Mouse (Mus musculus) heart, embryonic 12.5 days (tissue): ENCODE measurements at regions not wholly inside any gene's neighbourhood (a gene's known extent, or its start where the extent isn't known, plus 50 kb on each side); places are given as distances from the start of the nearest gene placed in this dataset.
A peak's percentile ranks its signal among the peaks of the same experiment; 100 is the strongest.

Source experiments
- ATAC-seq: fragments of 200-750 bp; cut with Nextera tagmentation; 2 replicates; pipeline ENCODE4 v1.8.0; 2017; ENCODE audit warnings: moderate TSS enrichment, moderate library complexity; ENCODE audit not compliant: insufficient number of reproducible peaks, low FRiP score
- H3K27ac ChIP-seq: fragments of 300-500 bp; sonication (generic); 2 replicates; pipeline ENCODE4 v1.5.1; 2016; ENCODE audit warnings: mild to moderate bottlenecking, moderate library complexity; ENCODE audit not compliant: poor library complexity, severe bottlenecking
- H3K27me3 ChIP-seq: fragments of 300-500 bp; sonication (generic); replicated peaks from 2 replicates; pipeline ENCODE4 v1.6.1; 2016; ENCODE audit warnings: mild to moderate bottlenecking, moderate library complexity
- H3K36me3 ChIP-seq: fragments of 300-500 bp; sonication (generic); 2 replicates; pipeline ENCODE4 v1.6.1; 2016; ENCODE audit warnings: mild to moderate bottlenecking, moderate library complexity
- H3K4me1 ChIP-seq: fragments of 300-500 bp; sonication (generic); replicated peaks from 2 replicates; pipeline ENCODE4 v1.6.1; 2016; ENCODE audit warnings: mild to moderate bottlenecking
- H3K4me2 ChIP-seq: fragments of 300-500 bp; sonication (generic); 2 replicates; pipeline ENCODE4 v1.6.1; 2016; ENCODE audit warnings: mild to moderate bottlenecking, moderate library complexity
- H3K4me3 ChIP-seq: fragments of 300-500 bp; sonication (generic); 2 replicates; pipeline ENCODE4 v1.5.1; 2016; ENCODE audit warnings: mild to moderate bottlenecking
- H3K9ac ChIP-seq: fragments of 300-500 bp; sonication (generic); 2 replicates; pipeline ENCODE4 v1.6.1; 2016; ENCODE audit warnings: mild to moderate bottlenecking, moderate library complexity
- H3K9me3 ChIP-seq: fragments of 300-500 bp; sonication (generic); replicated peaks from 2 replicates; pipeline ENCODE4 v1.6.1; 2016; ENCODE audit warnings: mild to moderate bottlenecking, moderate library complexity
- WGBS: fragments of 180-500 bp; shearing (Covaris S2); methylation state at CpG from one replicate; pipeline ENCODE4 v1.1.7; 2016; 5-methylcytosine and 5-hydroxymethylcytosine counted together

DNA sequence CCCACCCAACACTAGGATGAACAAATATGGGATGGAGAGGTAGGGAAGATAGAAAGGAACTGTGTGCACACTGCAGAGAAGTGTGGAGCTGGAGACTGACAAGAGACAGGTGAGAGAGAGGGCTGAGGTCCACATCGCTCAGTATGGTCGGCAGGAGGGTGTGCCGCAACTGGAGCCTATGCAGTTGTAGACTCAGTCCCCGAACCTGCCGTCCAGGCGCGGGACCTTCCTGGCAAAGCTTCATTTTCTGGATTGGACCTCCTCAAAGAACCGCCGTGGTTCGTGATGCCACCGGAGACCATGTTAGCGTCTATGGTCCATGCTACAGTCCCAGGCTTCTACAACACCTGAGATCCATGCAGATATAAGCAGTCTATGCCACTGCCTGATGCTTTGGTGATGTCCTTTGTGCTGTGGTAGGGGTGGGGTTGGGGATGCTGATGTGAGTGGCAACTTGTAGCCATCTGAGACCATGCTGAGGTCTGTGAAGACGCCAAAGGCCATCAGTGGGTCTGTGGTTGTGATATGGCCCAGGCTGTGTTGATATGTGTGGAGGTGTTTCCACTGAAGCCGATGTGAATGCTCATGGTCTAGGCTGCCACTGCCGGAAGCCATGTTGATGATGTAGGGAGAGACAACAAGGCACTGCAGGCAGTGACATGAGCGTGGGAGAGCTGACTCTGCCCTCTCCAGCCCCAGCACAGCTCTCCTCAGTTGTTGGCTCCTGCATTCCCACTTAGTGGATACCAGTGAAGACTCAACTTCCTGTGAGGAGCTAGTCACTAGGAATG, 103.1 kb upstream of the Ddhd1 start:
- 91% methylated on average over 16 of the region's 16 CpGs for WGBS
- H3K4me1 ChIP-seq: no peaks in the 10 kb centered on the region
- ATAC-seq: no peak

DNA sequence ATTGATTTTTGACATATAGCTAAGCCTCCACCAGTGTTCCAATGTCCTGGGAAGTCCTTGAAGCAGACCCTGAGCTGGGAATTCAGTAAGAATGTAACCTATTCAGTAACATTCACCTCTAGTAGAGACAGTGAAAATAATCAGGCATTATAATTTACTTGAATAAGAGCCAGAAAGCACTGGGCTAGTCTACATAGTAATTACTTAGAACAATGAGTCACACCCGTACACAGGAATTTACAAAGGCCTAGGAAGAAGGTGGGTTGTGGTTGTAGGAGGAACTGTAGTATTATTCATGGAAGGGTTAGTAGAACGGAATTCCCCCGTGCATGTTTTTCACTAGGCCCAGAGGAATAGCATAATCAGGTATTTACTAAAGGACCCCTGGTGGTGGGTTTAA, 106.3 kb upstream of the Ddhd1 start:
- H3K27me3 ChIP-seq: no peaks in the 10 kb centered on the region
- no peak overlapping the region for H3K4me2 ChIP-seq
- no peaks in the 10 kb centered on the region for H3K9me3 ChIP-seq
- no peak overlapping the region for H3K27ac ChIP-seq
- H3K4me1 ChIP-seq: no peaks in the 10 kb centered on the region
- ATAC-seq: no peak
- H3K4me3 ChIP-seq: no peak overlapping the region
- H3K9ac ChIP-seq: no peak overlapping the region
- 71% methylated on average over 3 of the region's 3 CpGs for WGBS
- no peaks in the 10 kb centered on the region for H3K36me3 ChIP-seq

More for the DNA sequence above, 103.1 kb upstream of the Ddhd1 start:
- no peaks in the 10 kb centered on the region for H3K27me3 ChIP-seq
- no peaks in the 10 kb centered on the region for H3K9me3 ChIP-seq
- H3K27ac ChIP-seq: no peak overlapping the region
- no peak overlapping the region for H3K4me3 ChIP-seq
- H3K9ac ChIP-seq: no peak overlapping the region
- H3K4me2 ChIP-seq: no peak overlapping the region
- no peaks in the 10 kb centered on the region for H3K36me3 ChIP-seq

DNA sequence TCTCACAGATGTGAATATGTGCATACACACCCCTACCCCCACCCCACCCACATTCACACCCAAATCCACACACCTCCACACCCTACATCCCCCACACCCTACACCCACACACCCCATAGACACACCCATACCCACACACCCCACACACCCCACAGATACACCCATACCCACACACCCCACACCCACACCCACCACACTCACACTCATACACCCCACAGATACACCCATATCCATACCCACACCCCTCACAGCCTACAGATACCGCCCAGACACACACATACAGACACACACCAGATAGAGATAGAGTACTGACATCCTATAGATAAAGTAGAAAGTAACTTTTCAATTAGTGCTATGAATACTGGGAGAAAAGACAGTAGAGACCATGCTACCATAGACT, 108.6 kb upstream of the Ddhd1 start:
- H3K36me3 ChIP-seq: no peaks in the 10 kb centered on the region
- no peak overlapping the region for H3K4me2 ChIP-seq
- no peaks in the 10 kb centered on the region for H3K4me1 ChIP-seq
- H3K4me3 ChIP-seq: no peak overlapping the region
- H3K9ac ChIP-seq: no peak overlapping the region
- WGBS: 78% methylated on average over 1 of the region's 1 CpGs
- no peak overlapping the region for H3K27ac ChIP-seq
- no peaks in the 10 kb centered on the region for H3K27me3 ChIP-seq
- H3K9me3 ChIP-seq: no peaks in the 10 kb centered on the region
- no peak for ATAC-seq

DNA sequence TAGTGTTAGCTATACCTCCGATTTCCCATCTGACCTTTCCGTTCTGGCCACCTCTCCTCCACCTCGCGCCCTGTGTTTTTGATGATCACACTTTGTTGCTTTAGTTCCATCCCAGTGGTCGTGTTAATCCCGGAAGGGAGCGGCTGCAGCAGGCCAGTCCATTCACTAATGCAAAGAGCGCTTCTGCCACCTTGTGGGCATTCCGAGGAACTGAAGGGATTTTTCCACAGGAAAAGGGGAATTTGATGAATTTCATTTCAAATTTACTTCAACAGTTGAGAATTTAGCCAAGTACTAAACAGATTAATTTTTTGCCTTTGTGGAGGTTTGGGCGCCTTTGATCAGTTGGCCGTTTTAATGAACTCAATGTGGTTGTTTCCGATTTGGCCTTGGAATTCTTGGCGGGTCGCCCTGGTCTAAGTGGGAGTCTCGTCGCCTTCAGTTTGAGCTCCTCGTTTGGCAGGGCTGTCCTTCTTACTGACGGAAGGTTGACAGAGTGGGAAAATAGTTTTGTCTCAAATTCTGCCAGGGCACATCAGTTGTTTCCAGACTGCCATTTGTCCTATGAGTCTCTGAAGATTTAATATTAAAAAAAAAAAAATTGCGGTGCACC, 114.8 kb upstream of the Ddhd1 start:
- 13% methylated on average over 19 of the region's 19 CpGs for WGBS
- Histone ChIP-seq H3K27ac (no peak overlapping the region), H3K27me3 (no peaks in the 10 kb centered on the region), H3K9me3 (no peaks in the 10 kb centered on the region), H3K36me3 (no peaks in the 10 kb centered on the region), H3K4me1 (no peaks in the 10 kb centered on the region), H3K4me2 (peak overlapping the region; percentile 52), H3K9ac (no peak overlapping the region; the same call in 1 of the 2 replicates), H3K4me3 (peak overlapping the region; percentile 25; the same call in 1 of the 2 replicates)
- ATAC-seq: no peak

DNA sequence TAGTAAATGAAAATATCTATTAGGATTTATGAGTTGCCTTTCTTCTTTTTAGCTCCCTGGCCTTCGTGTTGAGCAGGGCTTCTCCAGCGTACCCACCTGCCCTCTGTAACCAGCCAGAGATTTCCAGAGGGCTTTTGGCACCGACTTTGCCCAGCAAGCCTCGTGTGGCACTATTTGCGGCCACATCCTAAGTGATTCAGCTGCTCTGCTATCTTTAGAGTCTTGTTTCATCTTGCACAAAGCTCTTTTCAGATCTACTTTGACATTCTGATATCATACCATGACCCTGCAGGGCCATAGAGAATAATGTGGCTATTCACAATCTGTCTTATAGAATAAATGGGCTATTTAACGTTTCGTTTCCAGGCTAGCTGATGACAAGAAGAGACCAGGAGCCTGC, 115.4 kb upstream of the Ddhd1 start:
- 54% methylated on average over 7 of the region's 7 CpGs for WGBS
- Histone ChIP-seq H3K9me3 (0 out of 2 replicates have a peak, but pooled peaks cover 2% of the 10 kb centered on the region), H3K27ac (no peak overlapping the region), H3K4me2 (no peak overlapping the region), H3K36me3 (no peaks in the 10 kb centered on the region), H3K4me3 (no peak overlapping the region), H3K9ac (no peak overlapping the region), H3K4me1 (no peaks in the 10 kb centered on the region), H3K27me3 (no peaks in the 10 kb centered on the region)
- no peak for ATAC-seq

DNA sequence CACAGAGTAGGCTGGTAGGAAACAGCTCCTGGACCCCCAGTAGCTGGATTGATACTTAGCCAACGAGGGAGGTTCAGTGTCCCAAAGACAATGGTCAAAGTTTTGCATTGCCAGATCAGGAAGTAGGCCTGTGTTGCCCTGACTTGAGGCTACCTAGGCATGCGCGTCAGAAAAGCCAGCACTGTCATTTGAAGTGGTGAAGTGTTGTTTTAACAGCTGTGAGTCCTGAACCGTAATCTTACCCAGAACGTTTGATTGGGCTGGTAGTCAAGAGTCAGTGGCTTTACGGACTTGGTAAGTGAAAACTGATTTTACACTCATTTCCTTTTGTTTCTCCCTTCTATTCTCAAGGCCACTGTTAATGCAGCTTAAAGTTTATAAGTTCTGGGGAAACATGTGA, 123.9 kb upstream of the Ddhd1 start:
- Histone ChIP-seq H3K27me3 (no peaks in the 10 kb centered on the region), H3K36me3 (no peaks in the 10 kb centered on the region), H3K9me3 (0 out of 2 replicates have a peak, but pooled peaks cover 10% of the 10 kb centered on the region), H3K4me2 (no peak overlapping the region), H3K4me3 (no peak overlapping the region), H3K9ac (no peak overlapping the region), H3K4me1 (no peaks in the 10 kb centered on the region), H3K27ac (no peak overlapping the region)
- no peak for ATAC-seq
- WGBS: 56% methylated on average over 6 of the region's 6 CpGs

DNA sequence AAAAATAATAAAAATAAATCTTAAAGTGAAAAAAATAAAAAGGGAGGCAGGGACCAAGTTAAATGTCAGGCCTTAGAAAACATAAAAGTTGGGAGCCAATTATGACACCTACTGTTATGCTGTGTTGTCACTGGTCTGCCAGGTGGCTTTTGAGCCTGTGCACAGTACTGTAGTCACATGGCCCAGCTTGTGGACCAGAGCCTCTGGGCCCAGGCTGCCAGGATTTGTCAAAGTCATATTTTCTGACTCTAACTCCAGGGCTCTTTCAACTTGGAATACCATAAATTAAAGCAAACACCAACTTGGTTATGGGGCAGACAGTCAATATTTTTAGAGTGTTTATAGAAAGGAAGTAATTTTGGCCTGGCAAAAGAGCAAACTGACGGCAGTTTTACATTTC, 137.0 kb upstream of the Ddhd1 start:
- H3K4me2 ChIP-seq: no peak overlapping the region
- no peaks in the 10 kb centered on the region for H3K36me3 ChIP-seq
- no peak for ATAC-seq
- no peak overlapping the region for H3K4me3 ChIP-seq
- WGBS: 70% methylated on average over 1 of the region's 1 CpGs
- H3K27me3 ChIP-seq: no peaks in the 10 kb centered on the region
- H3K9me3 ChIP-seq: no peaks in the 10 kb centered on the region
- H3K9ac ChIP-seq: no peak overlapping the region
- H3K4me1 ChIP-seq: no peaks in the 10 kb centered on the region
- no peak overlapping the region for H3K27ac ChIP-seq

DNA sequence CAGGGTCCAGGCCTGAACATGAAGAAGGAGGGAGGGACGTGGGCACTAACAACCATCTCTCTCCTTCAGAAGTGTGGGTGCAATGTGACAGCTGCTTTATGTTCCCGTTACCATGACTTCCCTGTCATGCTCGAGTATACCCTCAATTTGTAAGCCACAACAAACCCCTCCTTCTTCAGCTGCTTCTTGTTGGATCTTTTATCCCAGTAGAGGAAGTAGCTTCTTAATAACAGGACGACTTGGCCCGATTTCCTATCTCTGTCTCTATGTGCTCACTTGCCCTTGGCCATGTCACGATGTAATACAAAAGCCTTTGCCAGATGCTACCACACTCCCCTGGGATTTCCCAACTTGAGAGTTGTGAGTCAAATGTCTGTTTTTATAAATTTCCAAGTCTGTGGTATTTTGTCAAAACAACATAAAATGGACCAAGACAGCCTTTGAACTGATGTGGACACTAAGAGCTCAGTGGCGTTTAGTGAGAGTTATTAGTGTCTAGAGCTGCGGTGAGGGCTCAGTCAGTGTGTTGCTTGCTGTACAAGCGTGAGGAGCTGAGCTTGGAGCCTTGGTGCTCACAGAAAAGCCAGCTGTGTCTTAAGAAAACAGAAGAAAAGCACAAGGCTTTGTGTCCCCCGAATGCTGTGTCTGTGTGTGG, 138.8 kb upstream of the Ddhd1 start:
- Histone ChIP-seq H3K9ac (no peak overlapping the region), H3K4me2 (no peak overlapping the region), H3K4me3 (no peak overlapping the region), H3K4me1 (no peaks in the 10 kb centered on the region), H3K27ac (no peak overlapping the region), H3K9me3 (peaks cover 4% of the 10 kb centered on the region), H3K36me3 (0 out of 2 replicates have a peak, but pooled peaks cover 3% of the 10 kb centered on the region), H3K27me3 (no peaks in the 10 kb centered on the region)
- 71% methylated on average over 10 of the region's 10 CpGs for WGBS
- ATAC-seq: no peak

DNA sequence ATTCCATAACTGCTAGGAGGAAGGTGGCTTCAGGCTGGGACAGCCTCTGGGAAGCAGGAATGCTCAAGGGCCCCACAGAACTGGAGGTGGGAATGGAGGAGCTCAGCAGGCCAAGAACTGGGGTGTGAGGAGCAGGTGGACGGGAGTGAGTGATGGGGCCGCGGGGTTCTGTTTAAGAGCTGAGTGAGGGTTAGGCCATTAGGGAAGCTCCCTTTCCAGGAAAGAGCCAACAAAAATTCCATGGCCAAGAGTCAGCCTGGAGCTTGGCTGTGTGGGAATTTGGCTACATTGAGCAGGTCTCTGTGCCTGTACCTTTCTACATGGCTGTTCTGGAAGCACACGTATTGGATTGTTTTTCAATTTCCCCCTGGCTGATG, 139.4 kb upstream of the Ddhd1 start:
- H3K9ac ChIP-seq: no peak overlapping the region
- H3K27ac ChIP-seq: no peak overlapping the region
- no peak overlapping the region for H3K4me2 ChIP-seq
- peaks cover 4% of the 10 kb centered on the region for H3K9me3 ChIP-seq
- H3K36me3 ChIP-seq: 0 out of 2 replicates have a peak, but pooled peaks cover 3% of the 10 kb centered on the region
- no peak for ATAC-seq
- H3K27me3 ChIP-seq: no peaks in the 10 kb centered on the region
- 85% methylated on average over 4 of the region's 4 CpGs for WGBS
- no peaks in the 10 kb centered on the region for H3K4me1 ChIP-seq
- no peak overlapping the region for H3K4me3 ChIP-seq

DNA sequence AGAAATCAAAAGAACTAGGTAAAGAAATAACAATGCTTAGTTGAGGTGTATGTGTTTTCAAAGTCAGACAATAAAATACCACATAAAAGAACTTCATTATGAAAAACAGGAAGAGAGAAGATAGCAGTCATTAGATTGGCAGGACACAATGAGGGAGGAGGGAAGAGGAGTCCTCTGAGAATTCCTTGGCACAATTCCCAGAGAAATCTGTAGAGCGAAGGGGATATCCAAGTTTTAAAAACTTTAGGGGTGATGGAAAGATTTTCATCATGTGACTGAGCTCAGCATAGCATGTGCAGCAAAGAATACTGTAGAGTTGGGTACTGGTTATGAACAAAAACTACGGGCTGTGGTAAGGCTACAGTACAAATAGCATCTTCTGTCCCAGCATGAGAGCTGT, 141.3 kb upstream of the Ddhd1 start:
- no peak for ATAC-seq
- no peaks in the 10 kb centered on the region for H3K27me3 ChIP-seq
- no peak overlapping the region for H3K27ac ChIP-seq
- H3K9ac ChIP-seq: no peak overlapping the region
- peaks cover 4% of the 10 kb centered on the region for H3K9me3 ChIP-seq
- H3K4me3 ChIP-seq: no peak overlapping the region
- H3K4me1 ChIP-seq: no peaks in the 10 kb centered on the region
- H3K4me2 ChIP-seq: no peak overlapping the region
- 54% methylated on average over 2 of the region's 2 CpGs for WGBS
- H3K36me3 ChIP-seq: 0 out of 2 replicates have a peak, but pooled peaks cover 3% of the 10 kb centered on the region

DNA sequence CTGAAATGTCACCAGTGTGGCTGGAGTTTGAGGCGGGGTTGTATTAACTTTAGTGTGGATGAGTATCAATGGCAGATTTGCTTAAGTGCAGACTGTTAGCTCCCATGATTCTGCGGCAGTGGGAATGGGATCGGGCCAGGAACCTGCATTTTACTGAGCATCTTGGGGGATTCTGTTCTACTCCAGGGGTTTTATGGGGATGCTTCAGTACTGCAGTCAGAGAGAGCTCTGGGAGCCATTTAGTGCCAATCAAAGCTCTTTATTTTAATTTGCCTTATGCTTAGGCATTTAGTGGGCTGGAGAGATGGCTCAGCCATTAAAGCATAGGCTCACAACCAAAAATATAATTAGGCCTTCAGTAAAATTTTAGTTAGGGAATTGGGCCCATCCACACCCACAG, 148.0 kb upstream of the Ddhd1 start:
- Histone ChIP-seq H3K4me3 (no peak overlapping the region), H3K4me2 (no peak overlapping the region), H3K27me3 (no peaks in the 10 kb centered on the region), H3K27ac (no peak overlapping the region), H3K4me1 (peaks cover 8% of the 10 kb centered on the region), H3K36me3 (no peaks in the 10 kb centered on the region), H3K9me3 (no peaks in the 10 kb centered on the region), H3K9ac (no peak overlapping the region)
- no peak for ATAC-seq
- WGBS: 78% methylated on average over 3 of the region's 3 CpGs
